Mouse (Mus musculus) spleen, postnatal 0 days (tissue): ENCODE data around the gene Ccr8. TPM values are rescaled to one million over a fixed set of nuclear protein-coding genes. Genes with fewer than 3 reads are reported as not detected.

ENCODE experiments used
- polyA plus RNA-seq: library from polyadenylated mRNA; unstranded; fragments of >200 nt; fragmentation: Nextera tagmentation; extraction: Ambion mirVana; gene quantifications from 2 replicates; pipeline ENCODE4 v1.2.1, GENCODE M21; 2015

The Ccr8 gene
- polyA plus RNA-seq, result 0.43 and 0.79 TPM in 2 replicates

DNA sequence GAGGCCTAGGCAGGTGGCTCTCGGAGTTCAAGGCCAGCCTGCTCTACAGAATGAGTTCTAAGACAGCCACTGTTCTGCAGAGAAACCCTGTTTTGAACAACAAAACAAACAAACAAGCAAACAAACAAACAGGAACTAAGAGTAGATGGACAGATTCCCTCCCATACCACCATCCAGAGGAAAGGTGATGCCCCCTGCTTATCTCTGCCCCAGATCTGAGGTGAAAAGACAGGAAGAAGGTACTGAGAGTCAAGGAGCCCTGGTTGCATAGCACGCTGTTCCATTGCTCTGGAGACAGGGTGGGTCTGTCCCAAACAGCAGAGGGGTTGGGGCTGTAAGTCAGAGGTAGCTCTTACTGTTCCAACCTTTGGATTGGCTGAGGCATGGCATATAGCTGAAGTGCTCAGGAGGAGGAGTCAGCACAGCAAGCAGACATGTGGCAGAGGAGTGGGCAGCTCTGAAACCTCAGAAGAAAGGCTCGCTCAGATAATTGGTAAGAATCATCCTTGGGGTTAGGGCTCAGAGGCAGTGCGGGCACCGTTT lies at the start of gene Ccr8:
TSS of gene Ccr8 (plus strand) at position 419 of the 543 bp plus-strand sequence.

DNA sequence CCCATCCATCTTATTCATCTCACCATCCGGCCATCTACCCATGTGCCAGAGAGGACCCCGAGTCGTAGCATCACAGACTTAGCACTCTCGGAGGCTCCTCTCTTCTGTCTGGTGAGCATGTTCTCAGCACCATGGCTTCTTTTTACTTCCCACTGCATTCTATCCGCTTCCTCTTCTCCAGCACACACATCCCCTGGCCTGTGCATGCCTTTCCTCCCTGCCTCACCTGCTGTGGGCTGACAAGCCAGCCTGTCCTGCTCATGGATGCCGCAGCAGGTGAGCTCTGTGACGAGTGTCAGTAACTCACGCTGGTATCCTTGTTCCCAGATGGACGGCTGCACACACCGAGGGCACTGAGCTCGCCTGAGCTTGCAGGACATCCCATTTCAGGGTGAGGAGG lies 22.1 kb upstream of the Ccr8 start, which contains the start of gene Cx3cr1:
TSS of gene Cx3cr1 (minus strand) at position 101 of the 400 bp plus-strand sequence.

DNA sequence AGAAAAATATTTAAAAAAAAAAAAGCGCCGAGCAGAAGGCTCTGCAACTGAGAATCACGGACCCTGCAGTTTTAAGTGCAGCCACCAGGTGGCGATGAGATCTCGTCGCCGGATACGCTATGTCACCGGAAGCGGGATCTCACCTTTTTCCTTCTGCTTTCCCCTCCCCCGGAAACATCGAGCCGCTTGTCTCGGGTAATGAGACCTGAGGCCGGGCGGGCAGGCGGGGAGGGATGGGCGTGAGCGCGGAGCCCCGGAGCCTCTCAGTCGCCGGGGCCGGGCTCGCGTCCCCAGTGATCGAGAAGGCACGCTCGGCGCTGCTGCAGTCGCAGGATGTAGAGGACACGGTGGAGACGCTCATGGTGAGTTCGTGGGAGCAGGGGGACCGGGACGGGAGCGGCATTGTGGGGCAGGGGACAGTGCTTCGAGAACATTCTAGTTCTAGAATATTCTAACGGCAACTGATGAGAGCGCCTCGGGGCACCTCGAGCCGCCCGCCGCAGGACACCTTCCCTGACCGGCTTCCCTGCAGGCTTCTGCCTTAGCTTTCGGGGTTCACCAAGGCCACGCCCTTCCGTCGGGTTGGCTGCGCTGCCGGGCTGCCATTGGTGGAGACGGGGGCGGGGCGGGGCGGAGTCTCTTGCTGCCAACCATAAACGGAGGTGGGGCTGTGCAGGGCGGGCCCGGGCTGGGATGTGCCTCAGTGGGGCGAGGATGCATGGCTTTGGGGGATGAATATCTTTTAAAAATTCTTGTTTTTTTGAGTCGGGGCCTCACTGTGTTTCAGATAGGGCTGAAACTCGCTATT lies 18.5 kb downstream of the Ccr8 start, which contains the start of gene Slc25a38:
TSS of gene Slc25a38 (plus strand) at position 164 of the 808 bp plus-strand sequence.

DNA sequence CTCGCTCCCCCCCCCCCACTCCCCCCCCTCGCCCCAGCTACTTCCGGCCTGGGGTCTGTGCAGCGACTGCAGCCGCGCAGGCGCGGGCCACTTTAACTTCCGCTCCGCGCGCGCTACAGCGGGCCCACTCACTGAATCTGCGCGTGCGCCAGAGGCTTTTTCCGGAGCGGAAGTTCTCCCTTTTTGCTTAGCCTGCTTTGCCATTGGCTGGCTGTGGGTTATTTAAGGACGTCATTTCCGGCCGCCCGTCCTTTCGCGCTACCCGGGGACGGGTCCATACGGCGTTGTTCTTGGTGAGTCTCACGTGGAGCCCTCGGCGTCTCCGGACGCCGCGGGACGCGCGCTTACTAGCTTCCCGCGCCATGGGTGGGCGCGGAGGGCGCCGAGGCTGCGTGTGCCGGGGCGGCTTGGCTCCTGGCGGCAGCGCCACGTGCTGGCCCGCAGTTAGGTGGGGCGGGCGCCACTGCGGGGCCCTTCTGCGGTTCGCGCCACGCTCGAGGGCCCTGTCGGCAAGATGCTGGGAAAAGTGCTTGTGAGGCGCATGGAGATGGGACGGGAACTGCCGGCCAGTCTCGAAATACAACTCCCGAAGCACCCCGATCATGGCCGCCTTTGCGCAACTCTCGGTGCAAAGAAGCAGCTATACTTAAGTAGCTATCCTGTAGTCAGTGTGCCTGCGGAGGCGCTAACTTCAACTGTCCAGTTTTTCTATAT lies 35.8 kb downstream of the Ccr8 start, which contains the start of gene Rpsa:
TSS of gene Rpsa (plus strand) at position 152 of the 714 bp plus-strand sequence.

Other genes with a start within 250 kb of the Ccr8 start
- 19.0 and 22.3 TPM in 2 replicates for gene Wdr48, start 197.2 kb upstream of the Ccr8 start, polyA plus RNA-seq
- 8.3 and 10.4 TPM in 2 replicates for gene Gorasp1, start 154.5 kb upstream of the Ccr8 start, polyA plus RNA-seq
- 0.12 and 0.29 TPM in 2 replicates for gene Ttc21a, start 154.5 kb upstream of the Ccr8 start, polyA plus RNA-seq
- 2.4 and 4.1 TPM in 2 replicates for gene Csrnp1, start 107.5 kb upstream of the Ccr8 start, polyA plus RNA-seq
- gene Xirp1, start 68.5 kb upstream of the Ccr8 start, polyA plus RNA-seq, result 0.05 TPM in 1 of 2 replicates, not detected in the other
- gene Cx3cr1, start 22.2 kb upstream of the Ccr8 start, polyA plus RNA-seq, result 4.4 and 8.5 TPM in 2 replicates
- 107 and 126 TPM in 2 replicates for gene Slc25a38, start 18.3 kb downstream of the Ccr8 start, polyA plus RNA-seq
- gene Rpsa, start 35.6 kb downstream of the Ccr8 start, polyA plus RNA-seq, result 1,614 and 1,633 TPM in 2 replicates
- 0.07 TPM in 1 of 2 replicates, not detected in the other for gene Mobp, start 57.6 kb downstream of the Ccr8 start, polyA plus RNA-seq
- 0.05 and 0.12 TPM in 2 replicates for gene Myrip, start 209.4 kb downstream of the Ccr8 start, polyA plus RNA-seq